Mouse (Mus musculus): ENCODE measurements around the gene Lrig3. TPM values are rescaled to one million over a fixed set of nuclear protein-coding genes. Genes with fewer than 3 reads are reported as not detected.

The Lrig3 gene
- polyA plus RNA-seq, 1 experiment from 2014 or later = 5.0 TPM

- Histone ChIP-seq H3K9ac (no peak overlapping the region), H3K27me3 (no peaks in the 10 kb centered on the region), H3K4me2 (no peak overlapping the region), H3K36me3 (peaks cover 54% of the 10 kb centered on the region), H3K4me1 (replicated peaks) (no peaks in the 10 kb centered on the region), H3K9me3 (no peaks in the 10 kb centered on the region), H3K27ac (no peak overlapping the region), H3K4me3 (no peak overlapping the region)
- 96% methylated on average over 6 of the region's 6 CpGs for WGBS
- no peak for ATAC-seq (ENCODE audit: low FRiP score)
These were observed 49.7 kb downstream of the Lrig3 start for GRCm38 (mm10) chr10:126015644-126016043.

GRCm38 (mm10) chr10:126019350-126019991 lies 53.5 kb downstream of the Lrig3 start:
- no peaks in the 10 kb centered on the region for H3K27me3 ChIP-seq
- H3K4me1 ChIP-seq (replicated peaks) = no peaks in the 10 kb centered on the region
- 90% methylated on average over 15 of the region's 15 CpGs for WGBS
- no peak overlapping the region for H3K4me2 ChIP-seq
- no peak overlapping the region for H3K4me3 ChIP-seq
- no peak overlapping the region for H3K9ac ChIP-seq
- no peak for ATAC-seq (ENCODE audit: low FRiP score)
- H3K9me3 ChIP-seq = no peaks in the 10 kb centered on the region
- H3K27ac ChIP-seq = no peak overlapping the region
- H3K36me3 ChIP-seq = peaks cover 23% of the 10 kb centered on the region

DNA sequence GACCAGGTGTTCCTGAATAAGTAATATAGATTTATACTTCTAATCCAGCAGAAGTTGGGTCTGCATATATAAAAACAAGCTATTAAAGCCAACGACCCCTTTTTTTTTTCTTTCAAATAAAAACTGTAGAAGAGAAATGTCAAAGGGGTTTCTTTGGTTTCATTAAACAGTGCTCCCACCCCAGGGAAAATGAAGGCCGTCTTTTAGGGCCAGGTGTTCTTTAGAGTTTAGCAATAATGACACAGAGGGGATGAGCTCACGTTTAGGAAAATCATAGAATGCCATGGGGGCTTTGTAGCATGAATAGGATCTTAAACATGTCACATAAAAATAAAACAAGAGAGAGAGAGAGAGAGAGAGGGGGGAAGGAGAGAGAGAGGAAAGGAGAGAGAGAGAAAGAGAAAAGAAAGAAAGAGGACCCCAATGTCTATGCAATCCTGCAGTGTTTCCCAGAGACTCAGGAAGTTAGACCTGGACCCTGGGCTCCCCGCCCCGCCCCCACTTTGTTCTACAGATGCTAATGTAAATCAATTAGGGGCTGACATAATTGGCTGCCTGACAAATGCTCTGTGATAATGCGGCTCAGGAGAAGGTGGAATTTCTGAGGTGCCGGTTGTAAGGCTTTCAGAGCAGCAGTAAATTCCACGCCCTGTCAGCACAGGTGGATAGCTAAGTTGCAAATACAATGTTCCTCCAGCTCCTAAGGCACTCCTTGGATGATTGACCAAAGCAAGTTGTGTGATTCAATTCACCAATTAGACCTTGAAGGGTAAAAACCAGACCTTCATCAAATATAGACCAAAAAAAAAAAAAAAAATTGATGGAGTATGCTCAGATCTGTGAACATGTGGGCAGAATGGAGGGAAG lies 62.8 kb downstream of the Lrig3 start:
- H3K9ac ChIP-seq = no peak overlapping the region
- ATAC-seq (ENCODE audit: low FRiP score) = no peak
- H3K27me3 ChIP-seq = no peaks in the 10 kb centered on the region
- H3K36me3 ChIP-seq = no peaks in the 10 kb centered on the region
- H3K4me1 ChIP-seq (replicated peaks) = peaks cover 9% of the 10 kb centered on the region
- 35% methylated on average over 8 of the region's 8 CpGs for WGBS
- no peak overlapping the region for H3K4me2 ChIP-seq
- no peaks in the 10 kb centered on the region for H3K9me3 ChIP-seq
- no peak overlapping the region for H3K4me3 ChIP-seq
- H3K27ac ChIP-seq = 0 out of 2 replicates have a peak overlapping the region, but pooled peaks have one; percentile 3

DNA sequence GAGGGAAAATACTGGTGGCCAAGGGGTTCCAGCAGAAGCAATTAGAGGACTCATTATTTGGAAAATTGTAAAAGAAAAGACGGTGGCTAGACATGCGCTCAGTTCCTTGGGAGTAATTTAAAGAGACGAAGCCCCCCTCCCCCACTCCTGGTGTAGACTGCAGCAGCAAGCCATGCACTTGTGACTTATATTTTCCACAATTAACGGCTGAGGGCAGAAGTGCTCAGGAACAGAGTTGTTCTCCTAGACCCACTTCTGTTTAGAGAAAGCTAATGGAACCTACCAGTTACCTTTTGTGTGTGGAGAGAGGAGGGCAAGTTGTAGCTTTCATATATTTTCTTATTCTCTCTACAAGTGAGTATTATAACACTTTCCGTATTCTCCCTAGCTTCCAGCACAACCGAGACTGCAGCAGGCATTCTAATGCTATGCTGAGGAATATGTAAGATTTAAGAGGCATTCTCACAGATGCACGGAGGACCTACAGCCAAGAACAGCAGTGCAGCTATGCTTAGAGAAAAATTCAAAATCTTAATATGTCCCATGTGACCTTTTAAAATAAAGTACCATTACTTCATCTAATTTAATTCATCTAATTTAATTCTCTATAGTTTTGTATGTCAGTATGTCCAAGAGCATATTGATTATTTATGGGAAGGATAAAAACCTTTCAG lies 63.6 kb downstream of the Lrig3 start:
- H3K9me3 ChIP-seq = no peaks in the 10 kb centered on the region
- 54% methylated on average over 7 of the region's 7 CpGs for WGBS
- H3K27me3 ChIP-seq = no peaks in the 10 kb centered on the region
- H3K4me2 ChIP-seq = no peak overlapping the region
- H3K27ac ChIP-seq = 0 out of 2 replicates have a peak overlapping the region, but pooled peaks have one; percentile 3
- H3K4me1 ChIP-seq (replicated peaks) = peaks cover 9% of the 10 kb centered on the region
- no peak overlapping the region for H3K4me3 ChIP-seq
- ATAC-seq (ENCODE audit: low FRiP score) = no peak
- no peaks in the 10 kb centered on the region for H3K36me3 ChIP-seq
- H3K9ac ChIP-seq = no peak overlapping the region

DNA sequence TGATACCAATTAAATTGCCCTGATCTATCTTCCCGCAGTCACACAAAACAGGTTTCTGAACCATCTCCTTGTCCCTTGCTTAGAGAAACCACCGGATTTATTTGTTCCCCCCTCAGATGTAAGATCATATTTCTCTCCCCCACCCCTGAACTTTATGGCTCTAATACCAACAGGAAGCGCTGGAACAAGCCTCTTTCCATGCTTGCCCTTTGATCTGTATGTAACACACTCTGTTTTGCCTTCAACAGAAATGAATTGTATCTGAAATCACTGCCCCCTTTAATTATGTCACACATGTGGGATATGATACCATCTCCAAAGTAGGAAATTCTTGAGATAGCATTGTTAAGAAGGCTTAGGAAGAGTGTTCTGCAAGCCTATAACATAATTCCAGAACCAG lies 90.9 kb downstream of the Lrig3 start:
- 49% methylated on average over 3 of the region's 3 CpGs for WGBS
- H3K9ac ChIP-seq = no peak overlapping the region
- ATAC-seq (ENCODE audit: low FRiP score) = no peak

DNA sequence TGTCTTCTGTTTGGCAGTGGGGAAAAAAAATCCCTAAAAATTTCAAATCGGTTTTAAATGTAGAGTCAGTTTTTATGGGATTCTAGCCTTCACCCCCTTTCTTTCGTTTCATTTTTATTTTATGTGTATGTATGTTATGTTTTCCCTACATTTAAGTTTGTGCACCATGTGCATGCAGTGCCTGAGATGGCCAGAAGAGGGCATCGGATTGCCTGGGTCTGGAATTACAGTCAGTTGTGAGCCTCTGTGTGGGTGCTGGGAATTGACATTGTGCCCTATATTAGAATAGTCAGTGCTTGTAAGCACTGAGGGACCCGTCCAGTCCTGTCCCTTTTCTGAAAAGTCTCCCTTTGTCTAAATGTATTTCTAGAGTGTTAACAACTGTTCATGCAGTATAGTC lies 96.8 kb downstream of the Lrig3 start:
- peaks cover 10% of the 10 kb centered on the region; the same call in 1 of the 2 replicates for H3K9me3 ChIP-seq
- ATAC-seq (ENCODE audit: low FRiP score) = no peak
- no peaks in the 10 kb centered on the region for H3K36me3 ChIP-seq
- H3K9ac ChIP-seq = no peak overlapping the region
- H3K4me3 ChIP-seq = no peak overlapping the region
- no peak overlapping the region for H3K27ac ChIP-seq
- H3K4me1 ChIP-seq (replicated peaks) = no peaks in the 10 kb centered on the region
- no peak overlapping the region for H3K4me2 ChIP-seq
- 89% methylated on average over 4 of the region's 4 CpGs for WGBS
- H3K27me3 ChIP-seq = no peaks in the 10 kb centered on the region

More for the DNA sequence above, 90.9 kb downstream of the Lrig3 start:
- H3K27me3 ChIP-seq = no peaks in the 10 kb centered on the region
- H3K27ac ChIP-seq = no peak overlapping the region
- H3K9me3 ChIP-seq = no peaks in the 10 kb centered on the region
- no peak overlapping the region for H3K4me3 ChIP-seq
- H3K36me3 ChIP-seq = no peaks in the 10 kb centered on the region
- no peak overlapping the region for H3K4me2 ChIP-seq
- H3K4me1 ChIP-seq (replicated peaks) = 0 out of 2 replicates have a peak, but pooled peaks cover 9% of the 10 kb centered on the region

Small RNA genes lying within 50 kb of the gene (microRNA-seq; reads per million reads assigned to microRNA genes)
- not detected for gene Gm22183
